Mouse (Mus musculus) E14TG2a.4 (cell line): ENCODE data around the gene Tanc2.

ENCODE experiments used
- H3K27me3 ChIP-seq: 2 replicates; pipeline ENCODE4 v1.6.1; 2014; ENCODE audit warnings: low read length, control low read depth; ENCODE audit not compliant: insufficient read depth
- H3K36me3 ChIP-seq: 2 replicates; pipeline ENCODE4 v1.6.1; 2014; ENCODE audit warnings: low read length, control low read depth; ENCODE audit not compliant: insufficient read depth
- H3K4me1 ChIP-seq: replicated peaks from 2 replicates; pipeline ENCODE4 v1.6.1; 2014; ENCODE audit warnings: low read depth, low read length, control low read depth
- H3K4me3 ChIP-seq: replicated peaks from 2 replicates; pipeline ENCODE4 v1.5.1; 2014; ENCODE audit warnings: mild to moderate bottlenecking, low read length
- H3K9me3 ChIP-seq: 2 replicates; pipeline ENCODE4 v1.6.1; 2014; ENCODE audit warnings: low read length, control low read depth
- CTCF ChIP-seq: conservative IDR thresholded peaks from 2 replicates; pipeline ENCODE4 v1.5.1; 2014; ENCODE audit warnings: low read length
- NANOG ChIP-seq: IDR thresholded peaks from 2 replicates; pipeline ENCODE4 v1.6.1; 2014; ENCODE audit warnings: borderline replicate concordance, low read length, mixed read lengths
- POU5F1 ChIP-seq: IDR thresholded peaks from 2 replicates; pipeline ENCODE4 v1.6.1; 2014; ENCODE audit warnings: low read length, borderline replicate concordance

The Tanc2 gene

DNA sequence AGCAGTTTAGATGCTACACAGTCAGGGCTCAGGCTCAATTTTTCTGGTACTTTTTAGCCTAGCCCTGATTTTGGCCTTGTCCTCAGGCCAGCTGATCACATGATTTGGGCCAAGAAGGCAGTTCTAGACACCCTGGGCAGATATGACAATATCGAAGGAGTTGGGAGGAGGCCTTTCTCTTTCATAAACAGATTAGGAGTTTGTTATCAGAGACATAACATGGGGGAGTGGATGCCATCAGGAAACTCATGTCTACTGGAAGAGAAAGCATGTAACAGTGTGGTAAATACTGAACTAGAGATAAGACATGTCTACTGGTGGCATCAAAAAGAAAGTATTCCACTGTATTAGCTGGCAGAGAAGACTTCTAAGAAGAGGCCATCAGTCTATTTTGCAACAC is 295.8 kb downstream of the Tanc2 start:
- no peak for TF ChIP-seq CTCF
- TF ChIP-seq POU5F1 = no peak
- no peak for TF ChIP-seq NANOG
- no peaks in the 10 kb centered on the region for H3K27me3 ChIP-seq
- no peaks in the 10 kb centered on the region for H3K9me3 ChIP-seq

GRCm38 (mm10) chr11:105887281-105887680 is 297.5 kb downstream of the Tanc2 start:
- TF ChIP-seq NANOG (no peak), CTCF (no peak), POU5F1 (no peak)

More for the DNA sequence above, 295.8 kb downstream of the Tanc2 start:
- Histone ChIP-seq H3K4me3 (no peak overlapping the region), H3K4me1 (no peaks in the 10 kb centered on the region), H3K36me3 (no peaks in the 10 kb centered on the region)

DNA sequence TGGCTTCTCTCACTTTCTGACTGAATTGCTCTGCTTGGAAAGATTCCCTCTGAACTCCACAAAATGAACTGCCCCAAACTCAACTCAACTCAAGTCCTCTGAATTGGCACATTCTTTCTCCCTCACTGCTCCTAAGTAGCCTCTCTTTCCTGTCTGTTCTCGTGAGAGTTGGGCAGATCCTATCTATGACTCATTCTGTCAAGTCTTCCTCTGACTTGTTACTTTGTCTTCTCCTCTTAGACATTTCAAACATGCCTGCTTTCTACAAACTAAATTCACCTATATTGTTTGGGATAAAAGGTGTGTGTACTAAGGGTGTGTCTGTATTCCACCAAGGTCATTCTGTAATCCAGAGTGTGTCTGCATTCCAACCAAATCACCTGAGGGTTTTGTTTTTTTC is 309.4 kb downstream of the Tanc2 start:
- no peaks in the 10 kb centered on the region for H3K9me3 ChIP-seq
- H3K36me3 ChIP-seq = no peaks in the 10 kb centered on the region
- peaks cover 9% of the 10 kb centered on the region for H3K4me1 ChIP-seq
- TF ChIP-seq CTCF = no peak
- no peak for TF ChIP-seq POU5F1
- no peak for TF ChIP-seq NANOG
- H3K27me3 ChIP-seq = no peaks in the 10 kb centered on the region
- H3K4me3 ChIP-seq = no peak overlapping the region

More at GRCm38 (mm10) chr11:105887281-105887680, 297.5 kb downstream of the Tanc2 start:
- Histone ChIP-seq H3K9me3 (no peaks in the 10 kb centered on the region), H3K27me3 (no peaks in the 10 kb centered on the region), H3K4me1 (no peaks in the 10 kb centered on the region), H3K36me3 (no peaks in the 10 kb centered on the region), H3K4me3 (no peak overlapping the region)

GRCm38 (mm10) chr11:105901501-105901900 is 311.7 kb downstream of the Tanc2 start:
- no peak for TF ChIP-seq POU5F1
- H3K27me3 ChIP-seq = no peaks in the 10 kb centered on the region
- no peaks in the 10 kb centered on the region for H3K9me3 ChIP-seq
- H3K4me1 ChIP-seq = peaks cover 9% of the 10 kb centered on the region
- no peak overlapping the region for H3K4me3 ChIP-seq
- no peaks in the 10 kb centered on the region for H3K36me3 ChIP-seq

- no peak overlapping the region for H3K4me3 ChIP-seq
- peaks cover 9% of the 10 kb centered on the region for H3K4me1 ChIP-seq
- H3K9me3 ChIP-seq = no peaks in the 10 kb centered on the region
- H3K36me3 ChIP-seq = no peaks in the 10 kb centered on the region
- H3K27me3 ChIP-seq = no peaks in the 10 kb centered on the region
- TF ChIP-seq CTCF = no peak
- TF ChIP-seq POU5F1 = no peak
- TF ChIP-seq NANOG = no peak
Observed at GRCm38 (mm10) chr11:105902956-105903355, 313.2 kb downstream of the Tanc2 start.

DNA sequence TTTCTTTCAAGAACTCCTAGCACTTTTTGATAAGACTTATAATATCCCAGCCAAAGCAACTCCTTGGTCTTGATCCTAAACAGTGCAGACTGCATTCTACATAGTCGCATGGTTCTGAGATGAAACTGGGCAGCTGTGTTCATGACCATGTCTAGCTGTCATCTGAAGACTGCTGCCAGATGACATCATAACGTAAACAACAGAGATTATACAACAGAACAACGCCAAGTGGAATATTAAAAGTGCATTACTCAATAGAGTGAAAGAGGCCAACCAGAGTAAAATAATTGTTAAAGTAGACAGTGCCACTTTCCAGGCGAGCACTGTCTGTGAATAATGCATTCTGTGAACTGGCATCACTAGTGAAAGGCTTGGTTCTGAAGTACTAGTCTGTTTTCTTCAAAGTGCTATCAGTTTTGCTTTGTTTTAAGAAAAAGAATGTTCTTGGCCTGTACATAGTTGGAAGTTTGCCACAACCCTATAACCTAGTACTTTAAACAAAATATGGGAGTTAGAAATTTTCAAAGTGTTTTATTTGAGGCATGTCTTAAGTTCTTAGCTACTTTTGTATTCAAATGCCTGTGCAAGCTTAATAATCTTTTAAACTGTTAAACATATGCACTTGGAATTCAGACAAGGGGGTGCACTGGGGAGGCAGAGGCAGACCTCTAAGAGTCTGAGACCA is 315.9 kb downstream of the Tanc2 start:
- Histone ChIP-seq H3K36me3 (no peaks in the 10 kb centered on the region), H3K9me3 (no peaks in the 10 kb centered on the region), H3K27me3 (no peaks in the 10 kb centered on the region), H3K4me3 (no peak overlapping the region), H3K4me1 (0 out of 2 replicates have a peak, but pooled peaks cover 2% of the 10 kb centered on the region)
- no peak for TF ChIP-seq POU5F1
- TF ChIP-seq NANOG = no peak
- no peak for TF ChIP-seq CTCF

GRCm38 (mm10) chr11:105907381-105907780 is 317.6 kb downstream of the Tanc2 start:
- TF ChIP-seq POU5F1 (no peak), NANOG (no peak), CTCF (no peak)
- Histone ChIP-seq H3K36me3 (no peaks in the 10 kb centered on the region), H3K4me1 (0 out of 2 replicates have a peak, but pooled peaks cover 2% of the 10 kb centered on the region), H3K27me3 (no peaks in the 10 kb centered on the region), H3K9me3 (no peaks in the 10 kb centered on the region), H3K4me3 (no peak overlapping the region)

DNA sequence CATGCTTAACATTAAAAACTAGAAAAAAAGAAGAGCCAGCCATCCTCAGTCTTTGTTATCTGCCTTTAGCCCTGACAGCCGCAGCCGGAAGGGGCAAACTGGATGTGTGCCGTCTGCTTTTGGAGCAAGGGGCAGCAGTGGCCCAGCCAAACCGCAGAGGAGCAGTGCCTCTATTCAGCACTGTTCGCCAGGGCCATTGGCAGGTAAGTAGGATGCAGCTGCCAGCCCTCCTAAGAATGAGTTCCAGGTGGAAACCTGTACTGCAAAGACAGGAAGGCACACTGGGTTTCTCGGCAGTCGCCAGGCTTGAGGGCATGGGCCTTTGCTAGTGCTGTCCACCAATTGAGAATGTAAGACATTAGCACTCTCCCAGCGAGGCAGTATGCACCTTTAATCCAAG is 319.1 kb downstream of the Tanc2 start:
- peaks cover 6% of the 10 kb centered on the region for H3K4me1 ChIP-seq
- H3K4me3 ChIP-seq = no peak overlapping the region
- no peaks in the 10 kb centered on the region for H3K36me3 ChIP-seq
- TF ChIP-seq POU5F1 = no peak
- TF ChIP-seq CTCF = no peak
- no peak for TF ChIP-seq NANOG
- H3K9me3 ChIP-seq = no peaks in the 10 kb centered on the region
- H3K27me3 ChIP-seq = no peaks in the 10 kb centered on the region

- H3K27me3 ChIP-seq = no peaks in the 10 kb centered on the region
- no peak overlapping the region for H3K4me3 ChIP-seq
- H3K36me3 ChIP-seq = no peaks in the 10 kb centered on the region
- peaks cover 6% of the 10 kb centered on the region for H3K4me1 ChIP-seq
- no peaks in the 10 kb centered on the region for H3K9me3 ChIP-seq
- TF ChIP-seq POU5F1 (no peak), NANOG (peak; percentile 91)
Observed at GRCm38 (mm10) chr11:105909617-105910016, 319.8 kb downstream of the Tanc2 start.
